Mouse (Mus musculus): ENCODE measurements around the gene Ccna2. TPM values are rescaled to one million over a fixed set of nuclear protein-coding genes. Genes with fewer than 3 reads are reported as not detected.
"Not testable (repeated sequence)": the region's sequence is repeated elsewhere in the genome, so short reads cannot be mapped to it uniquely, and the experiment has no call there.

Gene Ccna2
- polyA plus RNA-seq (2015; fragmentation: Nextera tagmentation; extraction: Ambion mirVana): 166 and 179 TPM in 2 replicates

DNA sequence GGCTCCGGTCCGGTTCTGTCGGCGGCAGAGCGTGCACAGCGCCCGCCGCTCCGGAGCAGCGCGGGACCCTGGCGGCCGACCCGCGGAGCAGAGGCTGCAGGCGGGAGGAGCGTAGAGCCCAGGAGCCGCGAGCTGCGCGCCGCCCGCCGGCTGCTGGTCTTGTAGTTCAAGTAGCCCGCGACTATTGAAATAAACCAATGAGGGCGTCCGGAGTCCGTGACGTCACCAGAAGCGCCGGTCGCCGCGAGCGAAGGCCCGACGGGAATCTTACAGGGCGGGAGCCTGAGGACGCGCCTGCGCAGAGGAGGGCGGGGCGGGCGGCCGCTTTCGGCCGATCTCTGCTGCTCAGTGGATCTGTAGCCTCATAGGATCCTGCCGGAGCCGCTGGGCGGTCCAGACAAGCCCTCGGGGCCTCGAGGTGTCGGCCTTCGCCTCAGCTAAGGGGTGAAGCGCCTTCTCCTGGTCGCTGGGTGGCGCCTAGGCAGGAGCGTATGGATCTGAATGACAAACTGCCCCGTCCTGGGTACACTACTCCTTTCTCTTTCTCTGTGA lies at the start of gene Ccna2:
TSS of gene Ccna2 (minus strand) at position 324 of the 552 bp plus-strand sequence.
- Histone ChIP-seq H3K27me3 (replicated peaks) (no peaks in the 10 kb centered on the region), H3K9me3 (no peaks in the 10 kb centered on the region), H3K9ac (peak within 1 kb of the TSS; percentile 84), H3K4me1 (replicated peaks) (0 out of 2 replicates have a peak, but pooled peaks cover 6% of the 10 kb centered on the region), H3K36me3 (peaks cover 12% of the 10 kb centered on the region; the same call in 1 of the 2 replicates), H3K4me2 (replicated peaks) (peak within 1 kb of the TSS; percentile 85), H3K27ac (peak within 1 kb of the TSS; percentile 79), H3K4me3 (replicated peaks) (peak within 1 kb of the TSS; percentile 94)
- ATAC-seq: peak; percentile 100
- WGBS: under 1% methylated on average over 60 of the region's 60 CpGs

DNA sequence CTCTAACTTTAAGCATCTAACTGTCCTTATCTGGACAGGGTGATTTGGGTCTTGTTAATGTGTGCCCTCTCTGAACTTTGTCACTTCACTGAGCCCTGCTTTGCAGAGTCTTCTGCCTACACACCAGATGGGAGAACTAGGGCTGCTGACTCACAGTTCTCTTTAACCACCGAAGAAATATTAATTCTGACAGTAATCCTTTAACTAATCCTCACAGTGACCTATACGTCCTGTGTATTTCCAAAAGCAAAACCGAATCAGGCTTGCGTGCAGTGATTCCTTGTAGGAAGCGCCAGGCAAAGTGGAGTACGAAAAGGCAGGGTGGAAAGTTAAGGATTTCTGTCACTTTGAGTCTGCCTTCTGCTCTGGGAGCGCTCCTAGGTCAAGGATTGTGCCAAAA lies 46.2 kb upstream of the Ccna2 start:
- no peaks in the 10 kb centered on the region for H3K4me1 ChIP-seq (replicated peaks)
- H3K27me3 ChIP-seq (replicated peaks): no peaks in the 10 kb centered on the region
- H3K9ac ChIP-seq: no peak overlapping the region
- H3K27ac ChIP-seq: no peak overlapping the region
- H3K4me3 ChIP-seq (replicated peaks): no peak overlapping the region
- no peak for ATAC-seq
- no peak overlapping the region for H3K4me2 ChIP-seq (replicated peaks)
- H3K9me3 ChIP-seq: no peaks in the 10 kb centered on the region
- H3K36me3 ChIP-seq: no peaks in the 10 kb centered on the region
- WGBS: 67% methylated on average over 7 of the region's 7 CpGs

DNA sequence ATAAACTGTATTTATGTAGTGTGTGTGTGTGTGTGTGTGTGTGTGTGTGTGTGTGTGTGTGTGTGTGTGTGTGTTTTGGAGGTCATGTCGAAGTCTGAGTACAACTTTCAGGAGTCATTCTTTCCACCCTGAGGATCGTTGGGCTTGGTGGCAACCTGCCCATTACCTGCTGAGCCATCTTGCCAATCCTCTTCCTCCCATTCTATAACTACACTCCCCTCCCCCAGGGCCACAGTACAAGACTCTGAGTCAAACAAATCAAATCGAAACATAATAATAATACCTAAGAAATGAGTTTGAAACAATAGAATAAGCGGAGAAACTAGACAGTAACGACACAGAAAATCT lies 41.9 kb upstream of the Ccna2 start:
- Histone ChIP-seq H3K4me1 (replicated peaks) (no peaks in the 10 kb centered on the region), H3K4me2 (replicated peaks) (peak overlapping the region; percentile 83), H3K27me3 (replicated peaks) (no peaks in the 10 kb centered on the region), H3K36me3 (no peaks in the 10 kb centered on the region), H3K9me3 (no peaks in the 10 kb centered on the region), H3K9ac (no peak overlapping the region), H3K4me3 (replicated peaks) (no peak overlapping the region), H3K27ac (no peak overlapping the region)
- ATAC-seq: no peak
- 70% methylated on average over 5 of the region's 5 CpGs for WGBS

DNA sequence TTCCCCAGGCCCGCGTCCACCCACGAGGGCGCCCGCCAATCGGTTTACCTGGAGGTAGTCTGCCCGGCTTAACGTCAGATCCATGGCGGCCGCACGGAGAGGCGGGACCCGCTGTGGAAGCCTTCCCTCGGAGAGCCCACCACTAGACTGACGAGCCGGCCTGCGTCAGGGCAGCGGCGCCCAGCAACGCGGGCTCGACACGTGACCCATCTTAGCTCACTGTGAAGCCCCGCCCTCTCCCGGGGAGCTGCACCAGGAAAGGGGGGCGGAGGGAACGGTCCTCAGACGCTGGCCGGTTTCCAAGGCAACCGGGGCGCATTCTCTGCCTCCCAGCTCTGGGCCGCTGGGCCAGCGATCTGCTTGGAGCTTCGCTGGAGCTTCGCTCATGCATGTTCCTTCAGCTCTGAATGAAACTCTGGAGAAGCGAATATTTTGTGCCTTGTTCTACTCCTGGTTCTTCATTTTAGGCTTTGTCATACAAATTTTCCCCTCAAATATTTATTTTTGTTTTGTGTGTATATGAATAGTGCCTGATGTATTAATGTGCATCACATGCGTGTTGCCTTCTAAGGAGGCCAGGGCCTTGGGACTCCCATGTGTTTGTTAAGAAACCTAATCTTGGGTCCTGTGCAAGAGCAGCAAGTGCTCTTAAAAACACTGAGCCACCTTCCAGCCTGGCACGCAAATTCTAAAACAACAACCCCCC lies 41.4 kb upstream of the Ccna2 start, which contains the start of gene Bbs7:
TSS of gene Bbs7 (minus strand) at position 276 of the 706 bp plus-strand sequence.
- ATAC-seq: peak; percentile 100
- H3K27ac ChIP-seq: no peak within 1 kb of the TSS

DNA sequence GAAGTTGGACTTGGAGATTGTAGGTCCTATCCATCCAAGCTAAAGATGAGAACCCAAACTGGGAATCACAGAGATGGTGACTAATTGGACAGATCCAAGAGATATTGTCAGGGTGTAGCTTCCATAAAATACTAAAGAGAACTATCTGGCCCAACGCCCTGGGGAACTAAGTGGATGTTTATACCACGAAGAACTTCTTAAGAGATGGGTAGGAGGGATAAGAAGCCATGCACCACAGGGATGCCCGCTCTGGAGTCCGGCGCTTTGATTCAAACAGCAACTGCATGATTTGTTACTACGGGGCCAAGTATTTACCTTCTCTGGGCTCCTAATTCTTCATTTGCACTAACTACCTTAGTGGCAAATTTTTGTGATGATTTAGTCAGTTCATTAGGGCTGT lies 40.7 kb upstream of the Ccna2 start:
- Histone ChIP-seq H3K4me2 (replicated peaks) (peak overlapping the region; percentile 83), H3K36me3 (no peaks in the 10 kb centered on the region), H3K4me3 (replicated peaks) (peak overlapping the region; percentile 72), H3K9me3 (no peaks in the 10 kb centered on the region), H3K27ac (no peak overlapping the region), H3K9ac (peak overlapping the region; percentile 70), H3K4me1 (replicated peaks) (no peaks in the 10 kb centered on the region), H3K27me3 (replicated peaks) (no peaks in the 10 kb centered on the region)
- 2% methylated on average over 6 of the region's 6 CpGs for WGBS
- ATAC-seq: peak; percentile 34

More for the DNA sequence above, 41.4 kb upstream of the Ccna2 start, which contains the start of gene Bbs7:
- Histone ChIP-seq H3K4me3 (replicated peaks) (peak within 1 kb of the TSS; percentile 72), H3K9me3 (no peaks in the 10 kb centered on the region), H3K9ac (peak within 1 kb of the TSS; percentile 70), H3K27me3 (replicated peaks) (no peaks in the 10 kb centered on the region), H3K4me2 (replicated peaks) (peak within 1 kb of the TSS; percentile 83), H3K4me1 (replicated peaks) (no peaks in the 10 kb centered on the region), H3K36me3 (no peaks in the 10 kb centered on the region)
- WGBS: 4% methylated on average over 38 of the region's 38 CpGs

DNA sequence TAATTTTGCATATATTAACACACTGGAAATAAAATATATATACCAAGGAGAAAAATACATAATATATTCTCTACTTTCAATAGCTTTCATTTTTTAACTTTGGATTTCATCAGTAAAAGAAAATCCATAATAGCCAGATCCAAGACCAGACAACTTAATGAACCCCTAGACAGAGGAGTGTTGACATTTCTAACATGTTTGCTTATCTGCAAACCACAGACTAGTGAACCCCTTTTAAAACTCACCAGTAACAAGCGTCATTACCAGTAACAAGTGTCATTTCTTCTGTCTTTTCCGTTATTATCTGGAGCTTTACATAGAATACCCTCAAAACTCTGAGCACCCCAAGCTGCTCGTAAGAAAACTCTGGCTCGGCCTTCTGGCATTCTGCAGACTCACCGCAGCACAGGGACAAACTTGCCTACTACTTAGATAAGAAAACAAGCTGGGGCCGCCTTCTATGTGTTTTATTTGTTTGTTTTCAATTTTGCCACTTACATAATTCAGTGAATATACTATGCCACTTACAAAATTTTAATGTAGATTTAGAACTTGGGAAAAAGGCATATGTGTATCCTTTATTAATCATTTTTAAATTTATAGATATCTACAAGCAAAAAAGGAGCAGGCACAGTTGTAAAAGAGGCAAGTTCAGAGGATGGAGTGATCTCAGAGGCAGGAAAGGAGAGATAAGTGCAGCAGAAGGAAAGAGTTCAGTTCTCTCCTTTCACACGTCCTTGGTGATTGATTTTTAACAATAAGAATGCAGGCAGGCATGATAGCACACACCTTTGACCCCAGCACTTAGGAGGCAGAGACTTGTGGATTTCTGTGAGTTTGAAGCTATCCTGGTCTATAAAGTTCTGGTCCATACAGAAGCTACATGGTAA lies 34.2 kb upstream of the Ccna2 start:
- no peaks in the 10 kb centered on the region for H3K27me3 ChIP-seq (replicated peaks)
- no peak overlapping the region for H3K4me3 ChIP-seq (replicated peaks)
- no peaks in the 10 kb centered on the region for H3K9me3 ChIP-seq
- H3K4me1 ChIP-seq (replicated peaks): no peaks in the 10 kb centered on the region
- H3K4me2 ChIP-seq (replicated peaks): no peak overlapping the region
- 69% methylated on average over 7 of the region's 7 CpGs for WGBS
- no peak overlapping the region for H3K9ac ChIP-seq
- no peak overlapping the region for H3K27ac ChIP-seq
- H3K36me3 ChIP-seq: no peaks in the 10 kb centered on the region
- ATAC-seq: no peak

DNA sequence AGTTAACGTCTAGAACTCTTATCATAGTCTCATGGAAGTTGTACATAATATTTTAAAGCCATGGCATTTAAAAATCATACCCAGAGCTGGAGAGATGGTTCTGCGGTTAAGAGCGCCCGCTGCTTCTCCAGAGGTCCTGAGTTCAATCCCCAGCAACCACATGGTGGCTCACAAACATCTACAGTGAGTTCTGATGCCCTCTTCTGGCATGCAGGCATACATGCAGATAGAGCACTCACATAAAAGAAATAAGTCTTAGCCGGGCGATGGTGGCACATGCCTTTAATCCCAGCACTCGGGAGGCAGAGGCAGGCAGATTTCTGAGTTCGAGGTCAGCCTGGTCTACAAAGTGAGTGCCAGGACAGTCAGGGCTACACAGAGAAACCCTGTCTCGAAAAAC lies 27.8 kb upstream of the Ccna2 start:
- H3K27ac ChIP-seq; ATAC-seq; H3K9ac ChIP-seq; H3K27me3 ChIP-seq (replicated peaks); H3K4me1 ChIP-seq (replicated peaks); H3K4me3 ChIP-seq (replicated peaks); H3K36me3 ChIP-seq; H3K4me2 ChIP-seq (replicated peaks); H3K9me3 ChIP-seq: not testable (repeated sequence)
- 89% methylated on average over 8 of the region's 9 CpGs for WGBS

DNA sequence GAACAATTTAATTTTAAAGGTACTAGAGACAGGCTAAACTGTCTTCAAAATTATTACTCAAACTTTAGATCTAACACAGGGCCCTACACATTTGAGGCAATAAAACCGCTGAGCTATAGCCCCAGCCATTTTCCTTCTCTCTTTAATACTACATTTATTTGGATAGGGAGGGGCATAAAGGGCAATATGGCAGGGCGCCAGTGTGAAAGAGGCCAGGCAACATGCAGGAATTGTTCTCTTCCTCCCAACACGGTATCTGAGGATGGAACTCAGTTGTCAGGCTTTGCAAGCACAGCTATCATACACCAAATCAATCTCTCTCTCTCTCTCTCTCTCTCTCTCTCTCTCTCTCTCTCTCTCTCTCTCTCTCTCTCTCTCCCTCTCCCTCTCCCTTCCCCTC lies 26.9 kb upstream of the Ccna2 start:
- no peaks in the 10 kb centered on the region for H3K27me3 ChIP-seq (replicated peaks)
- H3K4me2 ChIP-seq (replicated peaks): no peak overlapping the region
- no peak overlapping the region for H3K4me3 ChIP-seq (replicated peaks)
- ATAC-seq: no peak
- H3K27ac ChIP-seq: no peak overlapping the region
- 46% methylated on average over 3 of the region's 3 CpGs for WGBS
- H3K36me3 ChIP-seq: no peaks in the 10 kb centered on the region
- no peak overlapping the region for H3K9ac ChIP-seq
- H3K4me1 ChIP-seq (replicated peaks): no peaks in the 10 kb centered on the region
- H3K9me3 ChIP-seq: no peaks in the 10 kb centered on the region

DNA sequence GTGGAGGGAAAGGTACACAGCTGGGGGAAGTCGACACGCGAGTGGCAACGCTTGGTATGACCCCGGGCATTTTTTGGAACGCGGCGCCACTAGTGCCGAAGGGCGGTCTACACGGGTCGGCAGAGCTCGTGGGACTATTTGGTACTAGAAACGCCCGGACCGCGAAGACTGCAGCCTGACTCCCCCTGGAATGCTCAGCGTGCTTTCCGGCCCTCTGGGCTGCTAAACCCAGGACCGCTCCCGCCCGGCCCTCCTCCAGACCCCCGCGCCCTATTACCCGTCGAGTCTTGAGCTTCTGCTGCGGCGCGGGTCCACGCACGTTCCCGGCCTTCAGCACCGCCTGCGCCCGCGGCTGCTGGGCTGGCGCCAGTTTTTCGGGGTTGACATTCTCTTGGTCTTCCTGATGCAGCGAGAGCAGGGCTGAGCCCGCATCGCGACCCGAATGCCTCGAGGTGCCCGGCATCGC lies 556 bp downstream of the Ccna2 start:
- Histone ChIP-seq H3K4me1 (replicated peaks) (0 out of 2 replicates have a peak, but pooled peaks cover 6% of the 10 kb centered on the region), H3K9ac (peak overlapping the region; percentile 84), H3K36me3 (peaks cover 16% of the 10 kb centered on the region), H3K4me3 (replicated peaks) (peak overlapping the region; percentile 94), H3K27ac (peak overlapping the region; percentile 79), H3K27me3 (replicated peaks) (no peaks in the 10 kb centered on the region), H3K9me3 (no peaks in the 10 kb centered on the region), H3K4me2 (replicated peaks) (peak overlapping the region; percentile 85)
- under 1% methylated on average over 46 of the region's 46 CpGs for WGBS
- peak; percentile 44 for ATAC-seq

DNA sequence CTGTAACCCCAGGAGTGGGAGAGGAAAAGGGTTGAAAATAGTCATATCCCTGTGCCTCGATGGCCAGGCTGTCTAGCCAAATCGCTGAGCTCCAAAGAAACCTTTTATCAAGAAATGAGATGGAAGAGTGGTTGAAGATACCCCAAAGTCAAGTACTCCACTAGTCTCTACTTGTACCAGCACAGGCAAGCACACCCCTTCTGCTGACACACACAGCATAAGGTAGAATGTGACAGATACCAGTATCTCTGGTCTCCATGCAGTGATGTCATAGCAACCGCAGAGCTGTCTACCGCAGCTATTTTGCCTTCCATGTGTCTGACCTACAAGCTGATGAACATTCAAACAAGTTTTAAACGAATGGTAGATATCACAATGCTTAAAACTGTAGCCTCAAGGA lies 2.1 kb downstream of the Ccna2 start:
- Histone ChIP-seq H3K27ac (no peak overlapping the region), H3K4me3 (replicated peaks) (no peak overlapping the region), H3K36me3 (peaks cover 24% of the 10 kb centered on the region), H3K27me3 (replicated peaks) (no peaks in the 10 kb centered on the region), H3K9me3 (no peaks in the 10 kb centered on the region), H3K4me2 (replicated peaks) (peak overlapping the region; percentile 85), H3K4me1 (replicated peaks) (0 out of 2 replicates have a peak, but pooled peaks cover 6% of the 10 kb centered on the region), H3K9ac (no peak overlapping the region)
- ATAC-seq: no peak
- 86% methylated on average over 5 of the region's 5 CpGs for WGBS

DNA sequence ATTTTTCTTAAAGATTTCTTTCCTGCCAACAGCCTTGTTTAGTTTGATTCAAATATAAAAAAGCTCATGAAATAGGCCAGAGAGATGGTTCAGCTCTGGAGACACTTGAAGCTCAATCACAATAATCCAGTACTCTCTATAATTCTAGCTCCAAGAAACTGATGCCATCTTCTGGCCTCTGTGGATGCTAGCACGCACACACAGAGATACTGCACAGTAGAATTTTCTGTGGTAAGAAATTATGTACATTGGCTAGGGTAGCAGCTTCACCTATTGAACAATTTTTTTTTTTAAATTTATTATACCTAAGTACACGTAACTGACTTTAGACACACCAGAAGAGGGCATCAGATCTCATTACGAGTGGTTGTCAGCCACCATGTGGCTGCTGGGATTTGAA lies 8.3 kb downstream of the Ccna2 start:
- Histone ChIP-seq H3K4me3 (replicated peaks) (no peak overlapping the region), H3K9ac (no peak overlapping the region), H3K27ac (no peak overlapping the region), H3K4me2 (replicated peaks) (no peak overlapping the region), H3K27me3 (replicated peaks) (no peaks in the 10 kb centered on the region), H3K36me3 (peaks cover 44% of the 10 kb centered on the region), H3K9me3 (no peaks in the 10 kb centered on the region), H3K4me1 (replicated peaks) (no peaks in the 10 kb centered on the region)
- ATAC-seq: no peak
- WGBS: 86% methylated on average over 3 of the region's 3 CpGs

DNA sequence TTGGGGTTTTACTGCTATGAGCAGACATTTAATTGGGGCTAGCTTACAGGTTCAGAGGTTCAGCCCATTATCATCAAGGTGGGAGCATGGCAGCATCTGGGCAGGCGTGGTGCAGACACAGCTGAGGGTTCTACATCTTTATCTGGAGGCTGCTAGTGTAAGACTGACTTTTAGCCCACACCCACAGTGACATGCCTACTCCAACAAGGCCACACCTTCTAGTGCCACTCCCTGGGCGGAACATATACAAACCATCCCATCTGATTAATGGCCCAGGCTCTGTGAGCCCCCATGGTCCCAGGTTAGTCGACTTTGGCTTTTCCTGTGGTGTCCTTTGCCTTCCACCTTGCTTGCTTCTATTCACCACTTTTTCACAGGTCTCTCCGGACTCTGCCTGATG lies 12.3 kb downstream of the Ccna2 start:
- H3K27me3 ChIP-seq (replicated peaks): no peaks in the 10 kb centered on the region
- H3K36me3 ChIP-seq: peaks cover 42% of the 10 kb centered on the region
- H3K27ac ChIP-seq: no peak overlapping the region
- no peaks in the 10 kb centered on the region for H3K9me3 ChIP-seq
- no peaks in the 10 kb centered on the region for H3K4me1 ChIP-seq (replicated peaks)
- H3K4me3 ChIP-seq (replicated peaks): no peak overlapping the region
- H3K9ac ChIP-seq: no peak overlapping the region
- 77% methylated on average over 4 of the region's 4 CpGs for WGBS
- no peak overlapping the region for H3K4me2 ChIP-seq (replicated peaks)
- peak; percentile 34; the same call in 1 of the 2 replicates for ATAC-seq

Data from intestine, embryonic 15.5 days (tissue).